Mouse (Mus musculus) gastrocnemius, postnatal 36 days (tissue): Measurements from ENCODE around the gene Calr. TPM values are rescaled to one million over a fixed set of nuclear protein-coding genes. Genes with fewer than 3 reads are reported as not detected.
"Not testable (repeated sequence)": the region's sequence is repeated elsewhere in the genome, so short reads cannot be mapped to it uniquely, and the experiment has no call there.

Experiments
- DNase-seq, 2 experiments: peaks; one replicate each; pipeline ENCODE4 v3.0.0; 2022
- intact Hi-C: fragments of 180-260 bp; cut with DNase I; formaldehyde crosslinking; loops from one replicate; pipeline ENCODE4 v1.15.1; 2025
- total RNA-seq, 2 experiments: library from RNA; stranded (reverse); gene quantifications; 2 replicates each; pipeline ENCODE4 v1.2.3; 2021

The Calr gene
- total RNA-seq, 2 experiments from 2014 or later: 153 to 159 TPM

DNA sequence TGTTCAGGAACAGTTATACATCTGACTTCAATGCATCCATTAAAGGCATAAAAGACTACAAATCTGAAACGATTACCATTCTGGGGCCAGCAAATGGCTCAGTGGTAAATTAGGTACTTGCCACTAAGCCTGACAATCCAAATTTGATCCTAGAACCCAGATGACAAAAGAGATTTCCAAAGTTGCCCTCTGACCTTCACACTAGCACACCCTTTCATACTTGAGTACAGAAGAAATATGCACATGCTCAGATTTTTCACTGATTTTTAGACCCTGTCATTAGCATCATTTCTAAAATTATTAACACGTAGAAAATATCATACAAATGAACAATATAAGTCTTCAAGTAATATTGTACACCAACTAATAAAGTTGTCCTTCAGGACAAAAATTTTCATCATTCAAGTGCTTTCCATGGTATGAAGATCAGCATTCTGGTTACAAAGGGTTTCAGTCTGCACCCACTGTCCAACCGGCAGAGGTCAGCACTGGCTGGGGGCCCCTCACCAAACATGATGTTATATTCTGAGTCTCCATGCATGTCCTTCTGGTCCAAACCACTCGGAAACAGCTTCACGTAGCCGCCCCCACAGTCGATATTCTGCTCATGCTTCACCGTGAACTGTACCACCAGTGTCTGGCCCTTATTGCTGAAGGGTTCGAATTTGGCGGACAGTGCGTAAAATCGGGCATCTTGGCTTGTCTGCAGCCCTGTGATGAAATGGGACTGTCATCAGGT is 1.2 kb downstream of the Calr start:
- no peak for DNase-seq
- intact Hi-C loops: loop anchor here (5.0 kb wide), 1 partner anchor 57 kb away; the partner anchor contains the start of gene Klf1

DNA sequence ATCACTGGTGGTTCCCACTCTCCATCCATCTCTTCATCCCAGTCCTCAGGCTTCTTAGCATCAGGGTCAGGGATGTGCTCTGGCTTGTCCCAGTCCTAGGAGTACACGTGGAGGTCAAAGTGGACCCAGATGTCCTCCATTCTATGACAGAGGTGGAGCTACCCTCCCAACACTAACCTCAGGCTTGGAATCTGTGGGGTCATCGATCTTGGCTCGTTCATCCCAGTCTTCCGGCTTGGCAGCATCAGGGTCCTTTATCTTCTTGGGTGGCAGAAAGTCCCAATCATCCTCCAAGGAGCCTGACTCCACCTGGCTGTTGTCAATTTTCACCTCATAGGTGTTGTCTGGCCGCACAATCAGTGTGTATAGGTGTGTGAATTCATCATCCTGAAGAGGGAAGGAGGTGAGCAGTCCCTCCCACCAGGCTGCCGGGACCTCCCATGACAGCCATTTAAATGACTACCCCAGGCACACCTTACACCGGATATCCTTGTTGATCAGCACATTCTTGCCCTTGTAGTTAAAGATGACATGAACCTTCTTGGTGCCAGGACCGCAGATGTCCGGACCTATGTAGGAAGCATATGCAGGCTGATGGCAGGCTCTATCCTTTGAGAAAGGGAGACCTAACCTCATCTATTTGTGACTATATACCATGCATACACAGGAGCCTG is 2.2 kb downstream of the Calr start:
- intact Hi-C loops: loop anchor here (5.0 kb wide), 1 partner anchor 58 kb away; the partner anchor contains the start of gene Klf1
- no peak for DNase-seq

DNA sequence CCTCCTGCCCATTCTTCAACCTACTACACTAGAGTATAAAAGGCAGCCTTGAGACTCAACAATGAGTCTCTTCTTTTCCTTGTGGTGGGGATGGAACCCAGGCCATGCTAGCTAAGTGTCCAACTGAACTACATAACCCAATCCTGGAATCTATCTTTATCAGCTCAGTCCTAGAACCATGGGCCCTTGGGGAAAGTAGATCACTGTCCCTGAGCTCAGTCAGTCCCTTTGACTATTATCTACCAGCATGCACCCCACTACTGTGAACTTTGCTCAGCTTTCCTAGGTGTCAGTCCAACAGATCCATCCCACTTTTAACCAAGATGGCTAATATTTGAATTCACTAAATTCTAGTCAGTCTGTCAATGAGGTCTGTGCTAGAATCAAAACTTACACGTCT is 5.2 kb downstream of the Calr start:
- no peak for DNase-seq
- intact Hi-C loops: no loop called here

DNA sequence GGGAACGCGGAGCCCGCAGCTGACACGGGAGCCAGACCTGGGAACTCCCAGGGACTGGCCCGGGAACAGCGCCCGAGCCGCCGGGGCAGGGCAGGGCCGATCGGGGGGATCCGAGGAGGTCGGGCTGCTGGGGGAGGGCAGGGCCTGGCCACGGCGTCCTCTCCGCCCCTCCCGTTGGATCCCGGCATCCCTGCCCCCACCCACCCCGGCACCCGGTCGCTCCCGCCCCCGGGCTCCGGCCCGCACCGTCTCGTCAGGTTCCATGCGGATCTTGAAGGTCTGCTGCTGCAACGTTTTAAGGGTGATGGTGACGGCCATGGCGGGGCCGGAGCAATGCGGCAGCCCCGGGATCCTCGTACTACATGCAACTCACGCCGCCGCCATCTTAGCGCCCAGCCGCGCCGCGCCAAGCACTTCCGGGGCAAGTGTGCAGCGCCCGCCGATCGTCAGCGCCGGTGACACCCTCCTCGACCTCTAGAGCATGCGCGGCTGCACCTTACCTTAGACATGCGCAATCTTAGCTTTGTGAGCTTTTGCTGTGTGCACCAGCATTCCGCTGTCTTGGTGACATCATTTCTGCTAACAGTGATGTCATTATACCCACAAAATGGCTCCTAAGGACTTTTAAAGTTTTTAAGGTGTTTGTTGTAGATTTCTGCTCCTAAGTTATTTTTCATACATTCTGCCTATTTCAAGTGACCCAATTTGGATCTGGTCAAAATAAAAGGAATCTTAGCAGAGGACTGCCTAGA is 6.3 kb downstream of the Calr start, which contains the start of gene Rad23a:
Rad23a (minus strand) TSS at position 418 of the 752 bp plus-strand sequence.
- intact Hi-C loops: no loop called here
- peak; percentile 80 to 83 for DNase-seq

DNA sequence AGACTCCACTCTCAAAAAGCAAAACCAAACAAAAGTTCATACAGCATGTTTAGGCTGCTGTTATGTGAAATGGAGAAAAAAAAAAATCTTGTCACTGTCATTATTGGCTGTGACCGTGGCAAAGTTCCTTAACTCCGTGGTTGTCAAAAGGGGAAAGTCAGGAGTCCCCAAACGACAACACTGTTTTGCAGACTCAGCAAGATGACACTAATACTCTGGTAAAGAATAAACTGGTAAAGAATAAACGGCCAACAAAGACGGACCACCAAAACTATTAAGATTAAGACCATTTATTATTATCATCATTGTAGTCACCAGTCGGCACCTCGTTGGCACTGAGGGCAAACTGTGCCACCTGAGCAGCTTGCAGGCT is 6.9 kb downstream of the Calr start:
- DNase-seq: no peak
- intact Hi-C loops: no loop called here

DNA sequence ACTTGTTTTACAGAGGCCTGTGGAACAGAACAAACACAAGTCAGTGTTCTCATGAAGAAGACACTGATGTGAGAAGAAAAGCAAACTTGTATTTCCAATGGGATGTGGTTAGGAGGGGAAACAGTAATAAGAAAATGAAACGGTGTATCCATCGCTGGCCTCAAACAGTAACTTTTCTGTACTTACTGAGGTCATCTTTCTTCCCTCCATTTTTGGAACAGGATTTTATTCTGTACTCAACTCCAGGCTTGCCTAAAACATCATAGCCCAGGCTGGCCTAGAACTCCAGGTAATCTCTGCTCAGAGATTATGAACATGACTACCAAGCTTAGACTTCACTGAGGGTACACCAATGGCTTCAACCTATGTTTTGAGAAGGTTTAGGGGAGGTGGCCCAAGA is 7.3 kb downstream of the Calr start:
- DNase-seq: no peak
- intact Hi-C loops: no loop called here

DNA sequence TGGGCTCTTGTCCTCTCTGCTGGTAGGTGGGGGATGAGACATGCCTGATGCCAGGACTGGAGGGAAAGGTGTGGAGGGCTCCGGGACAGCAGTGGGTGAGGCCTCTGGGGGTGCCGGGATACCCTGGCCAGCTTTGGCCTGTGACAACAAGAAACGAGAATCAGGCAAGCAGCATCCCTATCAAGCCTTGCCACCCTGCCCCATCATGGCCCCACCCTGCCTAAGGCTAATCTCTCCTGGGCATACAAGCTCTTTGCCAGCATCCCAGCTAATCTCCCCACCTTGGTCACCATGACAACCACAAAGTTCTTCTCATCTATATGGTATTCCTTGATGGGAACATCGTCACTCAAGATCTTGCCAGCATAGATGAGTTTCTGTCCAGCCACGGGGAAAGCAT is 8.2 kb downstream of the Calr start:
- DNase-seq: no peak
- intact Hi-C loops: no loop called here

DNA sequence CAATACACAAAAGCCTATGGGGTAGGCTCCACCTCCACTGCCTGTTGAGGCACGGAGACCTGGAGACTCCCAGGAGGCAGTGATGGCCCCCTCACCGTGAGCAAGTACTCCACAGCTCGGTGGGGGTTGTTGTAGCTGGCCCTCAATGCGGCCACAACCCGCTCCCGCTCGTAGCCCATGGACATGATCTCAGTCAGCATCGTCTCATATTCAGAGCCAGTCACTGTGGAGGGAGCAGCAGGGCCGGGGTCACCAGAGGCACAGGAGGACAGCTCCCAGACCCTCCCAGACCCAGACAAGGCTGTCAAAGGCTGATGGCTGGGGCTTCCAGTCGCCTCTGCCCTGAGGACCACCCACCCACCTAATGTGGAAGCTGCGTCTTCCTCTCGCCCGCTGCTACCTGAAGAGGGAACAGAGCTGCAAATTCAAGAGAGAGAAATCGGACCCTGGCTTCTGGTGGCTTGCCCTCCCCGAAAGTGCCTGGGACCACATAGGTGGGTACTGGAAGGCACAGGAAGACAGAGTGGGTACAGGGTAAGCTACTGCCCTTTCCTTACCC is 8.7 kb downstream of the Calr start:
- intact Hi-C loops: no loop called here
- no peak for DNase-seq

DNA sequence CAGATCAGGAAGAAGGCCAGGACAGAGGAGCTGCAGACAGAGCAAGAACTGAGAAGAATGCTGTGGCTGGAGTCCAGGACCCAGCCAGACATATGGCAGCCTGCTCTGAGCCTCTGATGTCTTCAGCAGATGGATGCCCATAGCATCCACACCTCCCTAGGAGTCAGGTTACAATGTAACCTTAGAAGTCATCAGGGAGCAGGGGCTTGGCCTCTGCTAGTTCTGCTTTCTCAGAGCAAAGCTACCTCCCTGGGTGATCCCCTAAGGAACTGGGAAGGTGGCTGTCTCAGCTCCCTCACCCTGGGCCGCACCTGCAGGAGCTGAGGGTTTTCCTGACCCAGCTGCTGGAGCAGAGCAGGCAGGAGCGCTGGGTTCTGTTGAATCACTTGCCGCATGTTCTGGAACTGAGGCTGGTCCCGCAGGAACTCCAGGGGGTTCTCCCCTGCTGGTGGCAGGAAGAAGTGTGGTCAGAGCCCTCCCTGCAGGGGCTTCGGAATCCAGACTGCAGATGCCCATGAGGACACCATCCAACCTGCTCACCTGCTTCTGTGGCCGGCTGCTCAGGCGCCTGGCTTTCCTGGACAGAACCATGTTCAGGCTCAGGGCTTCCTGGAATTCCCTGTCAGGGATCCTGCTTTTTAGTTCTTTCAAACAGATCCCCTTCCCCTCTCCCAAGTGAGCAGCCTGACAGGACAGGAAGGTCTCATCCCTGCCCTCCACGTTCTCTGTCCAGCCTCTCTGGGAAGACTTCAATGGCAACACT is 9.4 kb downstream of the Calr start:
- DNase-seq: no peak
- intact Hi-C loops: no loop called here

DNA sequence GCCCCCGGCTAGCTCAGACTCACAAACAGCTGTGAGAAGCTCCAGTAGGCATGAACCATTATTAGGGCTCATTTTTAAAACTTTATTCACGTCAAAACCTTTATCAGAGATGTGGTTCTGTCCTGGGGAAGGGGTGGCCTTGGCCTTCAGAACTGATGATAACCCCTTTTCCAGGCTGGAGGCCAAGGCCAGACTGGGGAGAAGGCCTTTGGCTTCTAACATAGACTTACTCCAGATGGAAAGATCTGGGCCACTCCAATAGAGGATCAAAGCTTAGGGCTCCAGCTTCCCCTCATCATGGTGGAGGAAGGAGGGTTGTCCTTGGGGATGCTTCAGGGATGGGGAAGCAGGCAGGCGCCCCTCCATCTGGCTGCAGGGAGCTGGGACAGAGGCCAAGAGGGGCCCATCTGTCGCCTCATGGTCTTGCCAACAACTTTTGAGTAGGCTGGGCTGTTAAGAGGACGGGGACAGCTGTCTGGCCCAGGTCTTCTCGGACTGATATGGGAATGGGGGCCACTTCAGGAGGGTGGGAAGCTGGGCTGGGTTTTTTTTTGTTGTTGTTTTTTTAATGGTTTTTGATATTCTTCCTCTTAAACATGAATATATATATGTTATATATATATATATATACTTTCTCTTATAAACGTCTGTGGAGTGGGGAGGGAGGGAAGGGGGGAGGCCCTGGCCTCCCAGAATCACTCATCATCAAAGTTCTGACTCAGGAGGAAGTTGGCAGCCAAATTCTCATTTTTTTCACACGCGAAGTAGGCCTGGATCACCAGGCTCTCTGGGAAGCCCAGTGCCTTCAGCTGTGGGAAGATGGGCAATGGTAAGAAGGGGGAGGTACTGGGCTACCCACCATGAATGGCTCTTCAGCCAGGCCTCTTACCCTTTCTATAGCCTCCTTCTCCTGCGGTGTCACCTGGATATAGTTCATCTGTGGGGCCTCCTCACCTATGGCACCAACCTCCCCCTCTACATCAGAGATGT is 11.6 kb downstream of the Calr start:
- intact Hi-C loops: no loop called here
- no peak for DNase-seq

DNA sequence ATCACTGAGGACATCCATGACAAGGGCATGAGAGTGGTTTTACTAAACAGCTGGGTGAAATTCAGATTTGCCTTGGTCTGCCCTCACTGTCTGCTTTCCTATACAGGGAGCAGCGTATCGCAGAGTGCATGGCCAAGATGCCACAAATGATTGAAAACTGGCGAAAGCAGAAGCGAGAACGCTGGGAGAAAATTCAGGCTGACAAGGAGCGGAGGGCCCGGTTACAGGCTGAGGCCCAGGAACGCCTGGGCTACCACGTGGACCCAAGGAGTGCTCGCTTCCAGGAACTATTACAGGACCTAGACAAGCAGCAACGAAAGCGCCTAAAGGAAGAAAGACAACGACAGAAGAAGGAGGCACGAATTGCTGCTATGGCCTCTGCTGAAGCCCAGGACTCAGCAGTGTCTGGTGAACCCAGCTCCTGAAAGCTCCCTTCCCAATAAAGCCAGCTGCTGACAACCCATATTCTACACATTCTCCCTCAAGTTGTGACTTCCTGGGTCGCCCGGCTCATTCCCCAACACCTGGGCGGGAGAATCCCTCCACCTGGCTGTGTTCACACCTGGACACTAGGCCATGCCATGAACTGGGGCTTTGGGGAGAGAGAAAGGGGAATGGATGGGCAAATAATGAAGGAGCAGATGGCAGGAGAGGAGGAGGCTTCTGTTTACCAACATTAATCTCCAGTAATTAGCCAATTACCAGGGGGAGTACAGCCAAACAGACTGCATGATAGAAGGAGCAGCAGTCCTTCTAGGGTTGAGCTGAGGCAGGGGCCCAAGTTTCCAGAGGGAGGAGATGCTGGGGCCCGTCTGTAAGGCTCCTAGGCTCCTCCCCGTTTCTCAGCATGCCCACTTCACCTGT is 12.5 kb downstream of the Calr start:
- no peak for DNase-seq
- intact Hi-C loops: no loop called here

DNA sequence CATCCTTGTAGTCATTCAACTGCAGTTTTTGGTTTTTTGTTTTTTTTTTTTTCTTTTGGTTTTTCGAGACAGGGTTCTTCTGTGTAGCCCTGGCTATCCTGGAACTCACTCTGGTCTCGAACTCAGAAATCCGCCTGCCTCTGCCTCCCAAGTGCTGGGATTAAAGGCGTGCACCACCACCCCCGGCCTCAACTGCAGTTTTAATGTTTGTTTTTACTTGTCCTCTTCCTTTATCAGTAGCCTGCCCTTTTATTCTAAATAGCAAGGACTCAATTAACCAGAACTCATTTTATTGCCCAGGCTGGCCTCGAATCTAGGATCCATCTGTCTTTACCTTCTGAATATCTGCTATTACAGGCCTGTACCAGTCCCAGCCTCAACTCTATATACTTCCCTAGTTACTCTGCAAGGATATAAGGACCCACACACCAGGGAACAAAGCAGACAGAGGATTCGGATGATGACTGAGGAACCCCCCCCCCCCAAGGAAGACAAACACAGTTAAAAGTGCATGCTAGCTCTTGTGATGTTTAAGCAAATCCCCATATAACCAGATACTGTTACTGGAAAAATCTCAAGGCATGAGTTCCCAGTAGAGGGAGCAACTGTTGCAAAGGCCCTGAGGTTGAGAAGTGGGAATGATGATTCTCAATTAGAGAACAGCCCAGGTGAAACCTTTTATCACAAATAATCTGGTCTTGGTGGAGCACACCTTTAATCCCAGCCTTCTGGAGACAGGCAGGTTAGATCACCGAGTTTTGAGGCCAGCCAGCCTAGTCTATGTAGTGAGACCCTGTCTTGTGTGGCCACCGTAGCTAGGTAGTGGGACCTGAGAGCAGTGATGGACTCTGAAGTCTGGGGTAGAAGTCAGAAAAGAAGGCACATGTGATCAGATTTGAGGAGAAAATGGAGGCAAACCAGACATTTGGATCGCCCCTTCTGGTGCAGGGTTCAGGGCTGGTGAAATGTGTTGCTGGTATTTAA is 13.7 kb downstream of the Calr start:
- DNase-seq: no peak
- intact Hi-C loops: no loop called here

DNA sequence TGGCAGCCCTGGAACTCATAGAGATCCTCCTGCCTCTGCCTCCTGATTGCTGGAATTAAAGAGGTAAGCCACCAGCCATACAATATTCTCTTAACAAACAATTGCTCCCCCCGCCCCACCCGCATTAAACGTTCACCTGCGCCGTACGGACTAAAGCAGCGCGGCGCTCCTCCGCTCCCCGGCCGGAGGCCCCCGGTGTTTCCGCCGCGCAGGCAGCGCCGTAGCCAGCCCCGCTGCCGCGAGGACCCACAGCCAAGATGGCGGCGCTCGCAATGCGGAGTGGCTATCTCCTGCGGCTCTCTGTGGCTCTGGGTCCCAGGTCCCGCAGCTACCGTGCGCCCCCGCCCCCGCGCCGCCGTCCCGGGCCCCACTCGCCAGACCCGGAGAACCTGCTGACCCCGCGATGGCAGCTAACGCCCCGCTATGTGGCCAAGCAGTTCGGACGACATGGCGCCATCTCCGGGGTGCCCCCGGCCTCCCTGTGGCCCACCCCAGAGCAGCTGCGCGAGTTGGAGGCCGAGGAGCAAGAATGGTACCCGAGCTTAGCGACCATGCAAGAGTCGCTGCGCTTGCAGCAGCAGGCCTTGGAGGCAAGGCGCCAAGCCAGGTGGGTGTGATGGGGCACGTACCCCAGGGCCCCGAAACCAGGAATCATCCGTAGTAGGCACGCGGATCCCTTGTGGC is 14.6 kb downstream of the Calr start:
- intact Hi-C loops: no loop called here
- peak; percentile 75 to 79 for DNase-seq

DNA sequence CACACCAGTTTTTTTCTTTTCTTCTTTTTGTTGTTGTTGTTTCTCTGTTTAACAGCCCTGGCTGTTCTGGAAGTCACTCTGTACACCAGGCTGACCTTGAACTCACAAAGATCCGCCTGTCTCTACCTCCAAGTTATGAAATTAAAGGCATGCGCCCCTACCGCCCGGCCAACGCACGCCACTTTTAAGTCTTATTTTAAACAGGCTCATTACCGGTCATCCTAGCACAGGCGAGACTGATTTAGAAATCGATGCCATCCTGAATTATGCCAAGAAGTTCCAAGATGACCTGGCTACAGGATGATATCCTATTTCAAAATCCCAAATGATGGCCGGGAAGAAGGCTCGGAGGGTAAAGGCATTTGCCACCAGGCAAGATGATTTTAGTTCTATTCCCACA is 15.2 kb downstream of the Calr start, which contains the start of gene Gadd45gip1:
Gadd45gip1 (plus strand) TSS at position 33 of the 400 bp plus-strand sequence.
- intact Hi-C loops: no loop called here
- DNase-seq: no peak

DNA sequence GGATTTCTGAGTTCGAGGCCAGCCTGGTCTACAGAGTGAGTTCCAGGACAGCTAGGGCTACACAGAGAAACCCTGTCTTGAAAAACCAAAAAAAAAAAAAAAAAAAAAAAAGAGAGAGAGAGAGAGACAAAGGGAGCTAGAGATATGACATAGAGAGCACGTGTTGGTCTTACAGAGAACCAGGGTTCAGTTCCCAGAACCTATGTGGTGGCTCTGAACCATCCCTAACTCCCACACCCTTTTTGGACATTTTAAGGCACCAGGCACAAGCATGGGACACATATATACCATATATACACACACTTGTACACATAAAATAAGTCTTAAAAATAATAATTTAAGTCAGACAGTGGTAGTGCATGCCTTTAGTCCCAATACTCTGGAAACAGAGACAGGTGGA is 20.2 kb downstream of the Calr start:
- intact Hi-C loops: loop anchor here (10.0 kb wide), 1 partner anchor 472 kb away; no protein-coding TSS in a partner anchor

DNA sequence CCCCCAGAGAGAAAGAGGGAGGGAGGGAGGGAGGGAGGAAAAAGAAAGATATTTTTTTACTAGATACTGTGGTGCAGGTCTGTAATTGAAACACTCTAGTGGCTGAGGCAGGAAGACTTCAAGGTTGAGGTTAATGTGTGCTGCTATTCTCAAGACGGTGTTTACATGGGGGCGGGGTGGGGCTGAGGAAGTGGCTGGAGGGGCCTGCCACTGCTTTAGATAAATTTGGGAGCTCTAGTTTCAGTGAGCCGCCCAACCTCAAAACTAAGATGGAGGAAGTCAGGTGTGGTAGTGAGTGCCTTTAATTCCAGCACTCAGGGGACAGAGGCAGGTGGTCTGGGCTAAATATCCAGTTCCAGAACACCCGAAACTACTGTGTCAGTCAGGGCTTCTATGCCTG is 21.1 kb downstream of the Calr start:
- DNase-seq: no peak
- intact Hi-C loops: loop anchor here (10.0 kb wide), 1 partner anchor 471 kb away; no protein-coding TSS in a partner anchor

More for the DNA sequence above, 20.2 kb downstream of the Calr start:
- not testable (repeated sequence) for DNase-seq
